Mouse (Mus musculus) layer of hippocampus, adult 8-10 months (tissue): ENCODE measurements around the gene Ethe1. TPM values are rescaled to one million over a fixed set of nuclear protein-coding genes. Genes with fewer than 3 reads are reported as not detected.
"Not testable (repeated sequence)": the region's sequence is repeated elsewhere in the genome, so short reads cannot be mapped to it uniquely, and the experiment has no call there.

Experiments
- DNase-seq, 2 experiments: peaks; one replicate each; pipeline ENCODE4 v3.0.0; 2022; ENCODE audit warnings: low spot score in 2 of 2
- total RNA-seq, 4 experiments: library from RNA; stranded (reverse); gene quantifications; 2 replicates each; pipeline ENCODE4 v1.2.4; 2022

The Ethe1 gene
- total RNA-seq, 4 experiments from 2014 or later: 10.9 to 15.8 (median 12.3) TPM

DNA sequence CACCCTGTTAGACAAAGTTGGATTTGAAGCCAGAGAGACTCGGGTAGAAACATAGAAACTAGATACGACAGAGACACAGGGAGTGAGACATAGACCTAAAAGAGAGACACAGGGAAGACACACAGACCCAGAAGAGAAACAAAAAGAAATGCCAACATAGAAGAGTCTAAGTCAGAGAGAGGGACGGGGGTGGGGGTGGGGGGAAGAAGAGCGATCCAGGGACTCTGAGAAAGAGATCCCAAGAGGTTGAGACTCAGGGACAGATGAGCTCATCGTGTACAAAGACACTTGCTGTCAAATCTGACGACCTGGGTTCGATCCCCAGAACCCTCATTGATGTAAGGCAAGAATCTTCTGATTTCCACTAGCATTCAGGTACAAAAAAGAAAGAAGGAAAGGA, 24.4 kb downstream of the Ethe1 start:
- no peak for DNase-seq

DNA sequence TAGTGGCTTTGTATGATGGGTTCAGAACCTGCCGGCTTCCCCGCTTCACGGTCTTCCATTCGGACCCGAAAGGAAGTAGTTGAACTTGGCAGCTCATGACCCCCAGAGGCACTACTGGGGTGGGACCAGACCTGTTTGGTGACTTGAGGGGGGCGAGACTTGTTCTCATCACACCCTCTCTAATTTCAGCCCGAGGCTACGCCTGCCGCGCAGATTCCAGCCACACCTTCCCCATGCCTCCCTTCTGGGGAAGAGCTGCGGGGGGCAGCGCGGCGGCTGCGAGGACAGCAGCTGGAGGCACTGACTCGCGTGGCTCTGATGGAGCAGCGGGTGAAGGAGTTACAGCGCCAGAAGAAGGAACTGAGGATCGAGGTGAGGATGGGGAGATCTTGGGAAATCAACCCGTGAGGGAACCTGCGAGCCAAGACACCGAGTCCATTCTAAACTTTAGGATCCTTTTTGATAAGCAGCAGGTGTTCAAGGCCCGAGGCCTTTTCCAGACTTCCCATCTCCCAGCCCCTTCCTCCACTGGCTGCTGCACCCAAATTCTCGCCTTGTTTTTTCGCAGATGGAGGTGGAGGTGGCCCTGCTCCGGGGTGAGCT, 25.1 kb downstream of the Ethe1 start:
- DNase-seq: no peak

DNA sequence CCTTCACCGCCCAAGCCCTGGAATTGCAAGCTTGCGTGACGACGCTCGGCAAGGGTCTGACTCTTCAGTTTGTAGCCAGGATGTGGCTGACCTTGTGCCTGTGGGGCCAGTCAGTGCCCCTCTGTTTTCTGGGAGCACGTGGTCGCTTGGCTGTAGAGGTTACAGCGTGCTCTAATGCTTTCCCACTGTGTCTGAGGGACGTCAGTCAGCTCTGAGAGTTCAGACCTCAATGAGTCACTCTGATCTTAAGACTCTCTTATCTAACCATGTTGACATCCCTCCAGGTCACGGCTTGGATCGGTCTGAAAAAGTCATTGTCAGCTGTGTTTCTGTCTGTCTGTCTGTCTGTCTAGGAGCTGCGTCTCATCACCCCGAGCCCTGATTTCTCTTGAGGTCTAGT, 27.5 kb downstream of the Ethe1 start:
- no peak for DNase-seq

DNA sequence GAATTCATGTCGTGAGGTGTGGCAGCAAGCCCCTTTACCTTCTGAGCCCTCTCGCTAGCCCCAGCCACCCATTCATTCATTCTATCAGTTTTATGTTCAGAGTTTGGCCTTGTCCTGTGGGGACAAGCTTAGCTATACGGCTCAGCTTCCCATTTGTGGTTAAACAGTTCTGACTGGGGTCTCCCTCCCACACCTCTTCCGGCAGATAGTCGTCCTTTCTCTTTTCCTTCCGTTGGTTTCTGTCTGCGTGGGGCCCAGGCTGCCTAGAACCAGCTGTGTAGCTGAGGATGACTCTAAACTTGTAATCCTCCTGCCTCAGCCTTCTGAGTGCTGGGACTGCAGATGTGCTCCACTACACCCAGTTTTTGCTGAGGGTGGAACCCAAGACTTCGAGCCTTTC, 30.4 kb downstream of the Ethe1 start:
- no peak for DNase-seq

DNA sequence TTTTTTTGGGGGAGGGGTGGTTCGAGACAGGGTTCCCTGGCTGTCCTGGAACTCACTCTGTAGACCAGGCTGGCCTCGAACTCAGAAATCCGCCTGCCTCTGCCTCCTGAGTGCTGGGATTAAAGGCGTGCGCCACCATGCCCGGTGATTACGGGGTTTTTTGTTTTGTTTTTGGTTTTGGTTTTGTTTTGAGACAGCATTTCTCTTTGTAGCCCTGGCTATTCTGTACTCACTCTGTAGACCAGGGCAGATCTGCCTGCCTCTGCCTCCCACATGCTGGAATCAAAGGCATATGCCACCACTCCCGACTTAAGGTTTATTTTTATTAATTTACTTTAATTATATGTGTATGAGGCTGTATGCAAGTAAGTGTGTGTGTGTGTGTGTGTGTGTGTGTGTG, 31.0 kb downstream of the Ethe1 start:
- DNase-seq: not testable (repeated sequence)

DNA sequence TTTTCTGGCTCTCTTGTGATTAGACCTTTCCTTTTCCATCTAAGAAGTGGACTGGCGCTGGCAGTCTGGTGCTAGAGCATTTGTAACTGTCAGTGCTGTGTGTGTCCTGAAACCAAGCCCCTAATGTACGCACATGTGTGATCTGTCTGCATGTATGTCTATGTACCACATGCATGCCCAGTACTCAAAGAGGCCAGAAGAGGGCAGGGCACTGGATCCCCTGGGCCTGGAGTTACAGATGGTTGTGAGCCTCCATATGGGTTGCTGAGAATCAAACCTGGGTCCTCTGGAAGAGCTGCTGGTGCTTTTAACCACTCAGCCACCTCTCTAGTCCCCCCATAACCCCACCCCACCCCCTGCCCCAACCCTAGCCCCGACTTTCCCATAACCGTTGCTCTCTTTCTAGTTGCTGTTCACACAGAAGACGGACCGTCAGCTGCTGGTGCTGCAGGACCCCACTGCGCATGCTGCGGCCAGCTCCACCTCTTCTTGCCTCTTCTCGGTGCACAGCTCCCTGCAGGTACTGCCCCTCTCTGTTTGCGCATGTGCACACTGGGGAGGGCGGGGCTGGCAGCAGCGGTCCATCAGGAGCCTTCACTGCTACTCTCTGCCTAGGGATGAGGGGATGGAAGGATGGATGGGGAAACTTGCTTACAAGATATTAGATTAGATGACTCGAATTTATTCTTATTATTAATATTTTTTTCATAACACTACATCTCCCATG, 32.5 kb downstream of the Ethe1 start:
- DNase-seq: no peak

DNA sequence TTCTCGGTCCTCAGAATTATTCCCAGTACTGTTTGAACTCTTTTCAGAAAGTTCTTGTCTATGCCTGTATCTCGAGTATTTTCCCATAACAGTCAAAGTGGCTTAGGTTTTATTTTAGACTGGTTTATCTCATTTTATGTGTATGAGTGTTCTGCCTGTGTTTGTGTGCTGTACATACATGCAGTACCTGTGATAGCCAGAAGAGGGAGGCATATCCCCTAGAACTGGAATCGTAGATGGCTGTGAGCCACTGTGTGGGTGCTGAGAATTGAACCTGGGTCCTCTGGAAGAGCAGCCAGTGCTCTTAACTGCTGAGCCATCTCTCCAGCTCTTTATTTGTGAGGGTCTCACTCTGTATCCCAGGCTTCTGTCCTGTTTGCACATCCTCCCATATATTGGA, 33.9 kb downstream of the Ethe1 start:
- no peak for DNase-seq

DNA sequence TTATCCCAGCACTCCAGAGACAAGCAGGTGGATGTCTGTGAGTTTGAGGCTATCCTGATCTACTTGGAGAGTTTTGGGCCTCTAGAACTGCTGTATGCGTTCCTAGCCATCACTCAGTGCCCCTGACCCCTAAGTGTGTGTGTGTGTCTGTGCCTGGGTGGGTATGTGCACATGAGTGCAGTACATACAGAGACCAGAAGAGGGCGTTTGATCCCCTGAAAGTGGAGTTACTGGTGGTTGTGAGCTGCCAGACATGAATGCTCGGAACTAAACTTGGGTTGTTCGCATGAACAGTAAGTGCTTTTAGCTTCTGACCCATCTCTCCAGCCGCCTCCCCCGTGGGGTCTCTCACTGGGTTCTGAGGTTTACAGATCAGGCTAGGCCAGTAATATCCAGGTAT, 35.6 kb downstream of the Ethe1 start:
- no peak for DNase-seq

DNA sequence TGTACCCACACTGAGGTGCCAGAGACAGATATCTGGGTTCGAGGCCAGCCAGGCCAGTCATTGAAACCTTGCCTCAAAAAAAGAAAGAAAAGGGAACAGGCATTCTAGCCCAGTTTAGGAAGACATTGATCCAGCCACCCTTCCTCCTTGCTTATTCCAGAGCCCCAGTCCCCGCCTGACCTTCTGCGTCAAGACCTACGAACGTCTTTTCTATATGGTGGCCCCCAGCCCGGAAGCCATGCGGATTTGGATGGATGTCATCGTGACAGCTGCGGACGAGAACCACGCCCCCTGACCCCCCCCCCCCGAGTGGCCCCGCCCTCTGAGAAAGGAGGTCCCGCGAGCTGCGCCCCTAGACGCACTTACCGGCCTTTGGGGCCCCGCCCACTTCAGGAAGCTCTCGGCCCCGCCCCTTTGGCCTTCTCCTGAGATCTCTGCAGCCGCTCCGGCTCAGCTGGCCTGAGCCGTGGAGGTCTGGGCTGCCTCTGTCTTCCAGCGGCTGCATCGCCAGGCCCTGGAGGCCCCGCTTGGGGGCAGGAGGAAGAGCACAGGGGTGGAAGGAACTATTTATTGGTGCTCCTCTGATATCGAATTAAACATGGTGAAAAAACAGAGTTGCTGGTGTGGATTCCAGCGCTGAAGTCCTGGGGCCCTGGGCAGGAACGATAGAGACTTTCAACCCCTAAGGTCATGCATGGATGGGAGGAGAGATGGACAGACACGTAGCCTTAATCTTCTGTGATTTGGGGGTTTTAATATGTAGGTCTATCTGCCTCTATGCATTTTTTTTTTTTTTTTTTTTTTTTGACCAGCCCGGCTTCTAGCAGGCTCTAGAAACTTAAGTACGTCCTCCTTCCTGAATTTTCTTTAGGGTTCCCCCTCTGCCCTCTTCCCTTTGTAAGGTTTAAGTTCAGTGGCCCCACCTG, 41.6 kb downstream of the Ethe1 start:
- DNase-seq: peak in 1 of 2 experiments; percentile 25

DNA sequence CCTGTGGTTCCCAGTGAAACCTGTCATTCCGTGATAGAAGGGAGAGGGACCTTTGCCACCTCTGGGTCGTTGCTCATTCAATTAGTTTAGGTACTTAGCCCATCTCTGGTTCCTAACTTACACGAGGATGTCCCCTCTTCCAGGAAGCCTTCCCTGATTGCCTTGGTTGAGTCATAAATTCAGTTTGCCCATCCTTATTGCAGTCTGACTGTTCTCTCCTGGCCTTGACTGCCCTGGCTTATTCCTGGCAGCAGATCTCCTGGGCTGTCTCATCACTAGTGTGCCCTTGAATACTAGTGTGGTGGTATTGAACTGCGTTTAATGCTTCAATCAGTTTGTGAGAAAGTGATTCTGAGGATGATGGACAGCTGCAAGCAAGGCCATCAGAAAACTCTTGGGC, 42.3 kb downstream of the Ethe1 start:
- no peak for DNase-seq

DNA sequence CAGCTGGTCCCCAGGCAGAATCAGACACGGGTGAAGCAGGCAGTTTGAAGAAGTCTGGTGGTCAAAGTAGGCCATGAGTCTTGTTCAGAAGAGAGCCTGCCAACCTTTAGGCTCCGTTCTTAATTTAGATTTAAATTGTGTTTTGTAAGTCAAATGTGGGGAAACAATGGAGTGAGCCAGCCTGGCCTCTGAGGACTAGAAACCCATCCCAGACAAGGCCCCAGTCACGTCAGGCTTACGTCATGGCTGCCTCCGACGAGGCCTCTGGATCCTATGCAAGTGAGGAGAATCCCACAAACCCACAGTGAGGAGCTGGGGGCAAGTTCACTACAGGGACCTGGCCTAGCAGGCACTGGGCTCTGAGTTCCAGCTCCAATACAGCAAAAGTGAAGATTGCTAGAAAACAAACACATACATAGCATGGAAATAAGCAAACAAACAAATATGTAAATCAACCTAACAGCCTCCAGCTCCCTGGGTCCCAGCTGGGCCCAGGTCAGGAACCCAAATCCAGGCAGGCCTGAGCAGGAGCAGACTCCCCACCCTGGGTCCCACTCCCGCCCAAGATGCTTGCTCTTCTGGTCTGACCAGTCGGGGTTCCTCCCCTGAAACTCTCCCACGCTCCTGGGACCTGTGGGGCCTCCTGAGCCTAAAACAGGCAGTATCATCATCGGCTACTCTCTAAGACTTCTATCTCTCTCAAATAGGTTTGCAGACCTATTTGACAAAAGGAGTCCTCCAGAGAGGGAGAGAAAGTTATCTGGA, 43.0 kb downstream of the Ethe1 start:
- no peak for DNase-seq

DNA sequence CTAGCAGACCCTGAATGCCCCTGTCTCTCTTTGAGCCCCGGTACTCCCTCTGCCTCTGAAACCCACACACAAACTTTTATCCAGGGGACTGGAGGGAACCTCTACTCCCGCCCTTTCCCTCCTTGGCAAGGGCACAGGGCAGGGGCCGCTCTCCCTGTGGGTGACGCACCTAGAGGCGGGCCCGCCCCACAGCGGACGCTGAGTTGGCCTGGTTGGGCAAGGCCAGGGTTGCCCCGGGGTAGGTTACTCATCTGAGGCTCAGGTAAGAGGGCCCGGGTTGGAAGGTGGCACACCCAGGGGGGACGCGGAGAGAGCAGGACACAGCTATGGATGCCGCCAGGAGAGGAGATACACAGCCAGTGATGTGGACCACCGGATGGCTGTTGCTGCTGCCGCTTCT, 48.9 kb downstream of the Ethe1 start, which contains the start of gene Lypd3:
TSS of gene Lypd3 (plus strand) at position 287 of the 400 bp plus-strand sequence.
- DNase-seq: no peak

DNA sequence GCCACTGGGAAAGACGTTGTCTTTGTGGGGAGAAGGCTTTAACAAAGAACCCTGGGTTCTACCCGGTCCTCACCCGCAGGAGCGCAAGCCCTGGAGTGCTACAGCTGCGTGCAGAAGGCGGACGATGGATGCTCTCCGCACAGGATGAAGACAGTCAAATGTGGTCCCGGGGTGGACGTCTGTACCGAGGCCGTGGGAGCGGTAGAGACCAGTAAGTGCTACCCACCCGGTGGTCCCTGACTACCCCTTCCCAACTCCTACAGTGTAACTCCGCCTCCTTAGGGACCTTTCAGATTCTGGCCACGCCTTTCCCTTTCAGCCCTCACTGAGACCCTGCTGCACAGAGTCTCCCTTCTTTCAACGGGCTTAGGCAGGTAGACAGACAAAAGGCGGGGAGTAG, 49.7 kb downstream of the Ethe1 start:
- no peak for DNase-seq

DNA sequence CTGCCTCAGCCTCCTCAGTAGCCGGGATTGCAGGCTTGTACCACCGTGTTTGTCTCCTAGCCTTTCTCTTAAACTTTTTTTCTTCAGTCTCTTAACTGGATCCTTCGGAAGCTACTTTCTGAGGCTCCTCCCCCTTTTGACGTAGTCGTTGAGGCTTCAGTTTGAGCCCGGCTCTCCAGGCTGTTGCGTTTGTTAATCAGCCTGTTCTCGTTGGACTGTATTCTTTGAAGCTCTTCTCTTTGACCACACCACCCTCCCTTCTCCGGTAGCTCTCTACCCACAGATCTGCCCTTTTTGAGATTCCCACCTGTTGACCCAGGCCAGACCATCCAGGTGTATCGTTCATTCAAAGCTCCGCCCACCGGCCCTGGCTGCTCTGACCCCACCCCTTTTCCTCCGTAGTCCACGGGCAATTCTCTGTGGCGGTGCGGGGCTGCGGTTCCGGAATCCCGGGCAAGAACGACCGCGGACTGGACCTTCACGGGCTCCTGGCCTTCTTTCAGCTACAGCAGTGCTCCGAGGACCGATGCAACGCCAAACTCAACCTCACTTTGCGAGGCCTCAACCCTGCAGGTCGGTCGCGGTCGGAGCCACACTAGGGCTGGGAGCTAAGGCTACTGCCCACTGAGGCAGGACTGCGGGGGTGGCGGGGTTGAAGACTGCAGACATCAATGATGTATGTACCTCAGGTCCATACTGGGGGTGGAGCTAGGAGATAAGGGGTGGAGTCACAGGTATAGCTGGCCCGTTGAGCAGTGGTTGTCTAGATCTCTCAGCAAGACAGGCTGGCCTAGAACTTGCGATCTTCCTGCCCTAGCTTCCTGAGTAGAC, 50.9 kb downstream of the Ethe1 start:
- no peak for DNase-seq

DNA sequence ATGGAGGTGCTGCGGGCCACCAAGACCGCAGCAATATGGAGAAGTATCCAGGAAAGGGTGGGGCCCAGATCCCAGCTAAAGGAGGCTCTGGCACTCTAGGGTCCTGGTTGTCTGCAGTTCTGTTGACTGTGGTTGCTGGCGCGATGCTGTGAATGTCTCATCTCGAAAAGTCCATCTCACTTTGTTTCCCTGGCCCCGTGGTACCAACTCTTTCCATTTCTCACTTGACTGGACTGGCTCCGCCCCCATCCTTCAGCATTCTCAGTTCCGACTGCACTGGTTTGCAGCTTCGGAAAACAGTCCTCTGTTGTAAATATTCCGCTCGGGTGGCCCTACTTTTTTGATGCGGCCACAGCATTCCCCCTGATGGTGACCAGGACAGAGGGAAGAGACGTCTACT, 53.1 kb downstream of the Ethe1 start:
- no peak for DNase-seq

DNA sequence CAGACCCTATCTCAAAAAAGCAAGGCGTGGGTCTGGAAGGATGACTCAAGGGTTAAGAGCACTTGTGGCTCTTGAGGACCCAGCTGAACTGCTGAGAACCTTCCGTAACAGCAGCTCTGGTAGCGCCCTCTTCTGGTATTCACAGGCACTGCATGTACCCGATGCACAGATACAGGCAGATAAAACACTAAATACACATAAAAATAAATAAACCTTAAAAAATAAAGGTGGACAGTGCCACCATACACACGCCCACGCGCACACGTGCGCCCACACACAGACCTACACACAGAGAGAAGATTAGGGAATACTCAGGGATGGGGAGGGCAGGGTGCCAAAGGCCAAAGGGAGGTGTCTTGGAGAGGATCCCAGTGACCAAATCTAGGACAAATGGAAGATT, 55.1 kb downstream of the Ethe1 start:
- DNase-seq: peak in 1 of 2 experiments; percentile 41

DNA sequence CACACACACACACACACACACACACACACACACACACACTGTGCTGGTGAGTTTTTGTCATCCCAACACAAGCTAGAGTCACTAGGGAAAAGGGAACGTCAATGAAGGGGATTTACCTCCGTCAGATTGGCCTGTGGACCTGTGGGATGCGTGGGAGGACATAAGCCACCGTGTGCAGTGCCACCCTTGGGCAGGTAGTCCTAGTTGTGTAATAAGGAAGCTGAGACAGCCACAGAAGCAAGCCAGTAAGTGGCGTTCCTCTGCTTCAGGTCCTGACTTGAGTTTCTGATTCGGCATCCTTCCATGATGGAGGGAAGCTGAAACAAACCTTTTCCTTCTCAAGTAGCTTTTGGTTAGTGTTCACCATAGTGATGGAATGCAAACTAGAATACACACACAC, 57.1 kb downstream of the Ethe1 start:
- no peak for DNase-seq

DNA sequence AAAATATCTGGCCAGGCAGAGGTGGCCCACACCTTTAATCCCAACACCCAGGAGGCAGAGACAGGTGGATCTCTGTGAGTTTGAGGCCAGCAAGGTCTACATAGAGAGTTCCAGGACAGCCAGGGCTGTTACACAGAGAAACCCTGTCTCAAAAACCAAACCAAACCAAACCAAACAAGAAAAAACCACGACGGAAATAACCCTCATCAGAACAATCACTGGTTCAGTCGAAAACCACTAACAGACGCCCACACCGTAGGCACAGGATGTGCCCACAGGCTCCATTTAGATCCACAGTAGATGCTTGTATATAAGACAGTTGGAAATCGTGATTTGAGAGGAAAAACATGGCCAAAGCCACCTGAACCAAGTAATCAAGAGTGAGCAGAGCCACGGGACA, 57.7 kb downstream of the Ethe1 start:
- DNase-seq: no peak

DNA sequence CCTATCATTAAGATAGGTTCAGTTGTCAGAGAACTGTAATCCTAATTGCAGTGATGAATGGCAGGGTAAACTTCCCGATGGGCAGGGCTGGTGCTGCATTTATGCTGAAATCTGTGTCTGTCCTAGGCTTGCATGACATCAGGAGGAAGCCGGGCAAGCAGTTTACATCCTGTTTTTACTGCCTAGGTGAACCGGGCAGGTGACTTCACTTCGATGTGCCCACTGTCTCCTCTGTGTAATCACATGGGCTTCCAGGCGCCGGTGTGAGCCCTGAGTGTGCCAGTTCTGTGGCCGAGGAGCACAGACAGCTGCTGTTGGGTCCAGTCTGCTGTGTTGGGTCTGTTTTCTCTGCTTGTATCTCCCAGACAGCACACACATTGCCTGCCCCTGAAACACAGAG, 59.1 kb downstream of the Ethe1 start:
- DNase-seq: no peak

DNA sequence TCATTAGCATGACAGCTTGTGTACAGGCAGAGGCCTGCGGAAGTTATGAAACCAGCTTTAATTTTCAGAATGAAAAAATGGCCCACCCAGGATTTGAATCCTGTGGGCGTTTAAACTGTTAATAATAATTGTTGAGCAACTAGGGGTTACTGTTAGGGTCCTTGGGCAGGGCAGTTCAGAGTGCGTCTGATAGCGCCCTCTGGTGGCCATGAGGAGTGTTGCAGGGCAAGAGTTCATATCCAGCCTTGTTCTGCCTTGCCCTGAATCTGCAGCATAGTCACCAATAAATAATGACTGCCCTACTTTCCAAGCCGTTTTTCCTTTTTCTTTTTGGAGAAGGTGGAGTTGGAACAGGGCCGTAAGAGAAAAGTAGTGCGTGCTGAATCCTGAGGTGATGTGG, 66.3 kb downstream of the Ethe1 start:
- DNase-seq: peak; percentile 29 to 55
